Mouse (Mus musculus): ENCODE data around the gene Yars. TPM values are rescaled to one million over a fixed set of nuclear protein-coding genes. Genes with fewer than 3 reads are reported as not detected.

The Yars gene
- total RNA-seq (2023), result 60.3 TPM

GRCm38 (mm10) chr4:129189542-129190519 lies at the start of gene Yars, which contains the start of gene S100pbp:
TSS of gene Yars (plus strand) at chr4:129189760.
TSS of gene S100pbp (minus strand) at chr4:129189727.

DNA sequence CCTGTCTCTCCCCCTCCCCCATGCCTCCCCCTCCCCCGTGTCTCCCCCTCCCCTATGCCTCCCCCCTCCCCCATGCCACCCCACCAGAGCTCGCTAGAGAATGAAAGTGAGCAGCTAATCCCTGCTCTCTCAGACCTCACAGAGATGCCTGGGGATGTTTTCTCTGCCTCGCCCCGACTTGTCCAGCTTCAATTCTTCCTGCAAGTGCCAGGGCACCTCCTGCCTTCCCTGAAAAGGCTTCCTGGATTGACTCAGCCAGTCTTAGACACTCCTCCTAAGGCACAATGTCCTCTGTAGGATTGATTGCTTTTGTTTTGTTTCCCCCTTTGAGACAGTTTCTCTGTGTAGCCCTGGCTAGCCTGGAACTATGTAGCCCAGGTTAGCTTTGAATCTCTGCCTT lies 71.6 kb downstream of the Yars start, which contains the start of gene C77080:
Gene C77080, minus strand, starts transcription at position 209 of the 400 bp plus-strand sequence.

Other genes with a start within 250 kb of the Yars start
- not detected for gene Azin2, start 227.3 kb upstream of the Yars start, total RNA-seq (2023)
- gene Ak2, start 197.8 kb upstream of the Yars start, total RNA-seq (2023), result 54.9 TPM
- 57.0 TPM for gene Rnf19b, start 131.5 kb upstream of the Yars start, total RNA-seq (2023)
- not detected for gene Tmem54, start 84.2 kb upstream of the Yars start, total RNA-seq (2023)
- gene Hpca, start 67.7 kb upstream of the Yars start, total RNA-seq (2023), result 0.46 TPM
- 0.18 TPM for gene Fndc5, start 52.8 kb upstream of the Yars start, total RNA-seq (2023)
- 38.5 TPM for gene S100pbp, start within 50 bp of the Yars start, total RNA-seq (2023)
- gene C77080, start 71.6 kb downstream of the Yars start, total RNA-seq (2023), result 0.18 TPM
- not detected for gene Sync, start 97.9 kb downstream of the Yars start, total RNA-seq (2023)
- gene Rbbp4, start 145.6 kb downstream of the Yars start, total RNA-seq (2023), result 144 TPM
- 37.8 TPM for gene Zbtb8os, start 145.9 kb downstream of the Yars start, total RNA-seq (2023)
- gene Zbtb8a, start 188.4 kb downstream of the Yars start, total RNA-seq (2023), result 5.4 TPM